Comparison of ENCODE assay signal across 8 mouse cellular contexts in the genomic region with DNA sequence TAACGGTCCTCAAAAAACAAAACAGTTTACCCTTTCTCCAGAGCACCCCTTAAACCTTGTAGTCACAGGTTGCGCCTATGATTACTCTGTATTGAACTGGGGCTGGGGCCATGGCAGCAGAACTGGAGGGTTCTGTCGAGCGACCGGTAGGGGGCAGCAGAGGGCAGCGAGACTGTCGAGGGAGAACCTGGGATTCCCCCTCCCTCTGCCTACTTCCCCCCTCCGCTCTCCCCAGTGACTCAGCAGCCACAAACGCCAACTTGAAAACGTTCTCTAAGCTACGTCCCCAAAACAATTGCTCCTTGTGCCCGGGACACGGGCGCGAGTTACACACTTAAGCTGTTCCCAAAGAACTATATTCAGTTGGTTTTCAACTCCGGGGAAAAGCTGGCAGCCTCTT. TPM values are rescaled to one million over a fixed set of nuclear protein-coding genes. Genes with fewer than 3 reads are reported as not detected.
DNase-seq lines count a peak whose midpoint lies in the region; ATAC-seq and TF ChIP-seq lines count a peak whose summit lies in the region.

No protein-coding gene starts in this region.

- peaks cover 6% of the 10 kb centered on the region for H3K4me1 ChIP-seq in ES-Bruce4 (ENCODE audit: control insufficient read depth, insufficient read depth, low read length)
- H3K4me1 ChIP-seq in forebrain, embryonic 14.5 days (ENCODE audit: control insufficient read depth, insufficient read depth, low read length): peaks cover 3% of the 10 kb centered on the region; the same call in 1 of the 2 replicates
- H3K4me1 ChIP-seq in liver, postnatal 0 days (ENCODE audit: insufficient read depth): peaks cover 7% of the 10 kb centered on the region
- no peaks in the 10 kb centered on the region for H3K4me1 ChIP-seq in neural tube, embryonic 14.5 days (ENCODE audit: control insufficient read depth, insufficient read depth, low read length)
- H3K4me1 ChIP-seq in testis, adult 2 months (ENCODE audit: control insufficient read depth, insufficient read depth, low read length): peaks cover 19% of the 10 kb centered on the region

- no peaks in the 10 kb centered on the region for H3K36me3 ChIP-seq in ES-Bruce4 (ENCODE audit: control insufficient read depth, insufficient read depth, low read length, poor library complexity, severe bottlenecking)
- no peaks in the 10 kb centered on the region for H3K36me3 ChIP-seq in forebrain, embryonic 14.5 days (ENCODE audit: control insufficient read depth, insufficient read depth, low read length)
- H3K36me3 ChIP-seq in liver, postnatal 0 days (replicated peaks; ENCODE audit: insufficient read depth, low read length): no peaks in the 10 kb centered on the region
- no peaks in the 10 kb centered on the region for H3K36me3 ChIP-seq in neural tube, embryonic 14.5 days (ENCODE audit: control insufficient read depth, insufficient read depth, low read length)
- no peaks in the 10 kb centered on the region for H3K36me3 ChIP-seq in testis, adult 2 months (ENCODE audit: control insufficient read depth, insufficient read depth, low read length)

- H3K9ac ChIP-seq in ES-Bruce4 (ENCODE audit: low read depth, poor library complexity, severe bottlenecking): peak overlapping the region; percentile 41; the same call in 1 of the 2 replicates
- H3K9ac ChIP-seq in forebrain, embryonic 14.5 days (ENCODE audit: low read length): no peak overlapping the region
- 0 out of 2 replicates have a peak overlapping the region, but pooled peaks have one; percentile 21 for H3K9ac ChIP-seq in liver, postnatal 0 days (replicated peaks)
- no peak overlapping the region for H3K9ac ChIP-seq in neural tube, embryonic 14.5 days (replicated peaks; ENCODE audit: low read depth, low read length)

- TF ChIP-seq POLR2A in ES-Bruce4 (IDR thresholded peaks at IDR 0.05; ENCODE audit: insufficient read depth, low read length): no peak
- TF ChIP-seq POLR2A in testis, adult 2 months (IDR thresholded peaks at IDR 0.05; ENCODE audit: control insufficient read depth, low read depth, low read length): no peak

- H3K4me2 ChIP-seq in forebrain, embryonic 14.5 days (ENCODE audit: low read length): peak overlapping the region; percentile 37
- peak overlapping the region; percentile 44 for H3K4me2 ChIP-seq in liver, postnatal 0 days (ENCODE audit: low read depth, low read length)
- H3K4me2 ChIP-seq in neural tube, embryonic 14.5 days (ENCODE audit: low read depth, low read length): peak overlapping the region; percentile 34; the same call in 1 of the 2 replicates

- peak; percentile 94 for DNase-seq in forebrain, embryonic 14.5 days (ENCODE audit: low spot score)
- DNase-seq in heart, postnatal 14 days: peak; percentile 90 to 95
- peak; percentile 54 for DNase-seq in large intestine, adult 2 months (ENCODE audit: low read depth, low spot score)
- peak; percentile 92 for DNase-seq in liver, postnatal 0 days

- ATAC-seq in cerebellum, adult (ENCODE audit: insufficient number of reproducible peaks, low FRiP score, low TSS enrichment): peak; percentile 74; the same call in 1 of the 2 replicates
- peak; percentile 52 for ATAC-seq in forebrain, embryonic 14.5 days
- ATAC-seq in liver, postnatal 0 days: peak; percentile 86
- no peak; the same call in 1 of the 2 replicates for ATAC-seq in neural tube, embryonic 14.5 days (ENCODE audit: low read depth)

- intact Hi-C loops in heart, postnatal 14 days (cut with DNase I): loop anchor here (1.0 to 10.0 kb wide), 3 partner anchors 48 to 220 kb away; no protein-coding TSS in a partner anchor

- peak; percentile 92 for TF ChIP-seq CTCF in ES-Bruce4 (IDR thresholded peaks at IDR 0.05; ENCODE audit: low read depth, low read length)
- TF ChIP-seq CTCF in liver, postnatal 0 days (IDR thresholded peaks at IDR 0.05; ENCODE audit: low read depth): peak; percentile 97
- peak; percentile 94 for TF ChIP-seq CTCF in testis, adult 2 months (IDR thresholded peaks at IDR 0.05; ENCODE audit: control insufficient read depth, insufficient read depth, insufficient replicate concordance, low read depth, low read length)

- peak; percentile 90 for TF ChIP-seq EP300 in ES-Bruce4 (IDR thresholded peaks at IDR 0.05; ENCODE audit: insufficient read depth, low read depth, low read length)
- TF ChIP-seq EP300 in liver, postnatal 0 days (IDR thresholded peaks at IDR 0.05; ENCODE audit: low read depth): no peak

- H3K4me3 ChIP-seq in ES-Bruce4 (ENCODE audit: low read depth, low read length): no peak overlapping the region
- H3K4me3 ChIP-seq in forebrain, embryonic 14.5 days (ENCODE audit: low read depth, low read length): no peak overlapping the region
- H3K4me3 ChIP-seq in liver, postnatal 0 days (ENCODE audit: low read depth, low read length): no peak overlapping the region
- no peak overlapping the region for H3K4me3 ChIP-seq in neural tube, embryonic 14.5 days (ENCODE audit: low read depth, low read length)
- peak overlapping the region; percentile 79 for H3K4me3 ChIP-seq in testis, adult 2 months (ENCODE audit: control insufficient read depth, low read depth, low read length)

- WGBS in forebrain, embryonic 14.5 days: under 1% methylated on average over 16 of the region's 16 CpGs
- WGBS in large intestine, adult 2 months: under 1% methylated on average over 16 of the region's 16 CpGs
- under 1% methylated on average over 16 of the region's 16 CpGs for WGBS in liver, postnatal 0 days (ENCODE audit: insufficient replicate concordance)
- 2% methylated on average over 16 of the region's 16 CpGs for WGBS in neural tube, embryonic 14.5 days

- no peaks in the 10 kb centered on the region for H3K9me3 ChIP-seq in ES-Bruce4 (replicated peaks; ENCODE audit: control insufficient read depth, insufficient read depth, low read length, poor library complexity, severe bottlenecking)
- H3K9me3 ChIP-seq in forebrain, embryonic 14.5 days (replicated peaks; ENCODE audit: control insufficient read depth, low read length): no peaks in the 10 kb centered on the region
- H3K9me3 ChIP-seq in liver, postnatal 0 days (ENCODE audit: low read length): no peaks in the 10 kb centered on the region
- H3K9me3 ChIP-seq in neural tube, embryonic 14.5 days (ENCODE audit: control insufficient read depth, low read length): no peaks in the 10 kb centered on the region

- no peaks in the 10 kb centered on the region for H3K27me3 ChIP-seq in ES-Bruce4 (ENCODE audit: control insufficient read depth, insufficient read depth, low read length, poor library complexity, severe bottlenecking)
- no peaks in the 10 kb centered on the region for H3K27me3 ChIP-seq in forebrain, embryonic 14.5 days (replicated peaks; ENCODE audit: control insufficient read depth, insufficient read depth, low read length)
- H3K27me3 ChIP-seq in liver, postnatal 0 days (ENCODE audit: insufficient read depth, low read length): peaks cover 3% of the 10 kb centered on the region; the same call in 1 of the 2 replicates
- H3K27me3 ChIP-seq in neural tube, embryonic 14.5 days (ENCODE audit: control insufficient read depth, insufficient read depth, low read length): no peaks in the 10 kb centered on the region
- H3K27me3 ChIP-seq in testis, adult 2 months (ENCODE audit: control insufficient read depth, insufficient read depth, low read length): 0 out of 2 replicates have a peak, but pooled peaks cover 2% of the 10 kb centered on the region

- H3K27ac ChIP-seq in ES-Bruce4 (ENCODE audit: insufficient read depth, low read length): peak overlapping the region; percentile 73
- H3K27ac ChIP-seq in forebrain, embryonic 14.5 days (ENCODE audit: low read depth, low read length): no peak overlapping the region
- H3K27ac ChIP-seq in liver, postnatal 0 days (ENCODE audit: low read depth): no peak overlapping the region
- H3K27ac ChIP-seq in neural tube, embryonic 14.5 days (ENCODE audit: low read depth, low read length): no peak overlapping the region
- H3K27ac ChIP-seq in testis, adult 2 months (ENCODE audit: control insufficient read depth, insufficient read depth, low read depth, low read length): peak overlapping the region; percentile 40

RNA-seq across cellular contexts. Expression of gene Tcp11, which starts 4.5 kb away (rescaled TPM):
- polyA plus RNA-seq in ES-Bruce4 (2011; ENCODE audit: insufficient read depth, insufficient read length, low read depth, missing spikeins): 11.6 and 18.9 TPM in 2 replicates
- 1.6 TPM in 2 replicates for polyA plus RNA-seq in forebrain, embryonic 14.5 days (2014; fragmentation: Nextera tagmentation; extraction: Ambion mirVana)
- total RNA-seq in heart, postnatal 14 days (2021): not detected
- 1.0 and 1.3 TPM in 2 replicates for polyA plus RNA-seq in large intestine, adult 2 months (2012; rRNA removed)
- 0.07 TPM in 1 of 2 replicates, not detected in the other for polyA plus RNA-seq in liver, postnatal 0 days (2015; fragmentation: Nextera tagmentation; extraction: Ambion mirVana)
- 0.79 and 1.7 TPM in 2 replicates for polyA plus RNA-seq in neural tube, embryonic 14.5 days (2014; fragmentation: Nextera tagmentation; extraction: Ambion mirVana)
- polyA plus RNA-seq in testis, adult 2 months (2012; rRNA removed): 4,001 and 4,433 TPM in 2 replicates

RNA-seq across cellular contexts. Expression of gene Scube3, which starts 57.0 kb away (rescaled TPM):
- polyA plus RNA-seq in ES-Bruce4 (2011; ENCODE audit: insufficient read depth, insufficient read length, low read depth, missing spikeins): 17.9 and 18.0 TPM in 2 replicates
- 4.7 TPM in 2 replicates for polyA plus RNA-seq in forebrain, embryonic 14.5 days (2014; fragmentation: Nextera tagmentation; extraction: Ambion mirVana)
- 1 to 10 TPM in 1 of 2 experiments, under 1 TPM in 1; 0.46 to 1.4 TPM for total RNA-seq in heart, postnatal 14 days (2021)
- 0.47 and 0.82 TPM in 2 replicates for polyA plus RNA-seq in large intestine, adult 2 months (2012; rRNA removed)
- polyA plus RNA-seq in liver, postnatal 0 days (2015; fragmentation: Nextera tagmentation; extraction: Ambion mirVana): 0.05 and 0.06 TPM in 2 replicates
- polyA plus RNA-seq in neural tube, embryonic 14.5 days (2014; fragmentation: Nextera tagmentation; extraction: Ambion mirVana): 4.7 and 6.3 TPM in 2 replicates
- 3.2 and 3.4 TPM in 2 replicates for polyA plus RNA-seq in testis, adult 2 months (2012; rRNA removed)

Comparison
In these comparisons a context has a peak if more than half of its experiments do, and no peak if none do; other contexts are left out.
1. H3K27ac ChIP-seq: peak in ES-Bruce4 (single experiment) and testis, adult 2 months (single experiment); none in forebrain, embryonic 14.5 days (single experiment), liver, postnatal 0 days (single experiment) and neural tube, embryonic 14.5 days (single experiment).
2. H3K9ac ChIP-seq: peak in ES-Bruce4 (single experiment) and liver, postnatal 0 days (single experiment); none in forebrain, embryonic 14.5 days (single experiment) and neural tube, embryonic 14.5 days (single experiment).
3. RNA of gene Tcp11, which starts 4.5 kb away (polyA plus RNA-seq): 4,001 to 4,433 TPM in testis, adult 2 months; 11.6 to 18.9 TPM in ES-Bruce4, 1.6 TPM in forebrain, embryonic 14.5 days, 1.0 to 1.3 TPM in large intestine, adult 2 months, 0.79 to 1.7 TPM in neural tube, embryonic 14.5 days and 0.07 TPM in liver, postnatal 0 days; every median in the first group is over 100 times any median in the second.
4. Peak in every context shown above with its lines, with median percentiles within 50 percentile points of each other: CTCF ChIP-seq, DNase-seq and H3K4me2 ChIP-seq.